Mouse (Mus musculus) limb, embryonic 14.5 days (tissue): Measurements from ENCODE around the gene Mycl. TPM values are rescaled to one million over a fixed set of nuclear protein-coding genes. Genes with fewer than 3 reads are reported as not detected.

Experiments used
- ATAC-seq: fragments of 200-750 bp; cut with Nextera tagmentation; 2 replicates; pipeline ENCODE4 v1.8.0; 2017; ENCODE audit warnings: low read depth, moderate number of reproducible peaks, moderate TSS enrichment; ENCODE audit not compliant: low FRiP score
- DNase-seq: peaks from one replicate; pipeline ENCODE4 v3.0.0-alpha.2; 2015; ENCODE audit warnings: low spot score
- H3K27ac ChIP-seq: fragments of 300-500 bp; sonication (generic); replicated peaks from 2 replicates; pipeline ENCODE4 v1.5.1; 2014; ENCODE audit warnings: low read depth, mild to moderate bottlenecking, low read length, moderate library complexity, mixed read lengths
- H3K27me3 ChIP-seq: fragments of 300-500 bp; sonication (generic); 2 replicates; pipeline ENCODE4 v1.6.1; 2014; ENCODE audit warnings: low read length, mixed read lengths; ENCODE audit not compliant: control insufficient read depth, insufficient read depth
- H3K36me3 ChIP-seq: fragments of 300-500 bp; sonication (generic); 2 replicates; pipeline ENCODE4 v1.6.1; 2014; ENCODE audit warnings: mild to moderate bottlenecking, low read length, moderate library complexity, mixed read lengths; ENCODE audit not compliant: control insufficient read depth, insufficient read depth
- H3K4me1 ChIP-seq: fragments of 300-500 bp; sonication (generic); 2 replicates; pipeline ENCODE4 v1.6.1; 2014; ENCODE audit warnings: antibody characterized with exemption, low read length, mixed read lengths; ENCODE audit not compliant: control insufficient read depth, insufficient read depth
- H3K4me2 ChIP-seq: fragments of 300-500 bp; sonication (generic); replicated peaks from 2 replicates; pipeline ENCODE4 v1.6.1; 2014; ENCODE audit warnings: low read depth, mild to moderate bottlenecking, low read length, moderate library complexity; ENCODE audit not compliant: severe bottlenecking
- H3K4me3 ChIP-seq: fragments of 300-500 bp; sonication (generic); replicated peaks from 2 replicates; pipeline ENCODE4 v1.5.1; 2014; ENCODE audit warnings: low read length
- H3K9ac ChIP-seq: fragments of 300-500 bp; sonication (generic); 2 replicates; pipeline ENCODE4 v1.6.1; 2014; ENCODE audit warnings: mild to moderate bottlenecking, low read depth, low read length, moderate library complexity; ENCODE audit not compliant: severe bottlenecking
- H3K9me3 ChIP-seq: fragments of 300-500 bp; sonication (generic); 2 replicates; pipeline ENCODE4 v1.6.1; 2016; ENCODE audit warnings: low read length; ENCODE audit not compliant: control insufficient read depth
- POLR2A ChIP-seq: fragments of 200-500 bp; IDR thresholded peaks from 2 replicates; pipeline ENCODE4 v1.8.0; 2012; ENCODE audit warnings: inconsistent platforms, mild to moderate bottlenecking, moderate library complexity, borderline replicate concordance; ENCODE audit not compliant: insufficient read depth, insufficient read length; ENCODE audit errors: extremely low read depth
- WGBS: fragments of 180-500 bp; shearing (Covaris S2); extraction: QIAGEN DNeasy Blood & Tissue Kit; methylation state at CpG from one replicate; pipeline ENCODE4 v1.1.7; 2014; 5-methylcytosine and 5-hydroxymethylcytosine counted together
- polyA plus RNA-seq, 2 experiments: library from polyadenylated mRNA; depleted of rRNA in 1 of 2; stranded (reverse) in 1 of 2; unstranded in 1 of 2; fragments of >200 nt; fragmentation: Nextera tagmentation in 1 of 2; extraction: Ambion mirVana in 1 of 2; gene quantifications; 2 replicates each; pipeline versions ENCODE4 v1.2.1 to v1.2.3; 2012 to 2014

Mycl gene
- polyA plus RNA-seq, 2 experiments = 24.6 to 39.2 TPM

- DNase-seq = peak; percentile 66
- no peaks in the 10 kb centered on the region for H3K27me3 ChIP-seq
- H3K4me3 ChIP-seq = peak overlapping the region; percentile 79
- no peaks in the 10 kb centered on the region for H3K9me3 ChIP-seq
- H3K36me3 ChIP-seq = peaks cover 18% of the 10 kb centered on the region
- ATAC-seq = peak; percentile 10
- H3K4me2 ChIP-seq = peak overlapping the region; percentile 97
- no peak for TF ChIP-seq POLR2A
- WGBS = 2% methylated on average over 37 of the region's 47 CpGs
- H3K4me1 ChIP-seq = peaks cover 13% of the 10 kb centered on the region
- peak overlapping the region; percentile 75 for H3K27ac ChIP-seq
- peak overlapping the region; percentile 82 for H3K9ac ChIP-seq
These were observed 1.3 kb downstream of the Mycl start for GRCm38 (mm10) chr4:122996618-122997381.

DNA sequence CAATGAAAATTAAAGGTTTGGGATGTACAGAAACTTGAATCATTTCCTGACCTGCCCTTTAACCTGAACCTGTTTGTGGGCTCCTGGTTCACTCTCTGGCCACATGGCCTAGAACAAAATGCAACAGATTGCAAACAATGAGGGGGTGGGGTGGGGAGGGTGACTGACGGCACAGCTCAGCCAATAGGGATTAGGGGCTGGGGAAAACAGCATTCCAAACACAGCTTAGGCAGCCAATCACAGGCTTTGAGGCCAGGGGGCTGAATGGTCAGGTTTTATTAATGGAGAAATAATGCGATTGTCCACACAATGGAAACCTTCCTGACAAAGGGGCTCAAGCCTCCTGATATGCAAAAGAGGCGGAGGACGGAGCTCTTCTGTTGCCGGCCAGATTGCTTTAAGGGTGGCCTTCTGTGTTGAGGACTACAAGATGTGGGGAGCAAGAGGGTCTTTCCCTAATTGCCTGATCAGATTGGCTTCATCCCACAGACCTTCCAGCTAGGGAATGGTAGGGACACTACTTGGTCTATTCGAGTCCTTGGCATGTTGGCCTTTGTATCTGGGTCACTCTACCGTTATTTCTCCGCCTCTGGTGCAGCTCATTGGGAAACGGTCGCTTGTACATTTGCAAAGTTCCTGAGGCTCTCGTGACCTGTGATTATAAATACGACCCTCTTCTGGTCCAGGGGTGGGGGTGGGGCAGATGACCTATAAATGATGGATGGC lies 3.2 kb downstream of the Mycl start:
- no peak for TF ChIP-seq POLR2A
- H3K27ac ChIP-seq = no peak overlapping the region
- WGBS = 18% methylated on average over 12 of the region's 12 CpGs
- peak; percentile 59 for DNase-seq
- H3K4me1 ChIP-seq = peaks cover 13% of the 10 kb centered on the region
- peak; percentile 47; the same call in 1 of the 2 replicates for ATAC-seq
- H3K4me2 ChIP-seq = peak overlapping the region; percentile 97
- H3K9ac ChIP-seq = 0 out of 2 replicates have a peak overlapping the region, but pooled peaks have one; percentile 12
- peaks cover 20% of the 10 kb centered on the region for H3K36me3 ChIP-seq
- no peaks in the 10 kb centered on the region for H3K27me3 ChIP-seq
- peak overlapping the region; percentile 79 for H3K4me3 ChIP-seq
- no peaks in the 10 kb centered on the region for H3K9me3 ChIP-seq

DNA sequence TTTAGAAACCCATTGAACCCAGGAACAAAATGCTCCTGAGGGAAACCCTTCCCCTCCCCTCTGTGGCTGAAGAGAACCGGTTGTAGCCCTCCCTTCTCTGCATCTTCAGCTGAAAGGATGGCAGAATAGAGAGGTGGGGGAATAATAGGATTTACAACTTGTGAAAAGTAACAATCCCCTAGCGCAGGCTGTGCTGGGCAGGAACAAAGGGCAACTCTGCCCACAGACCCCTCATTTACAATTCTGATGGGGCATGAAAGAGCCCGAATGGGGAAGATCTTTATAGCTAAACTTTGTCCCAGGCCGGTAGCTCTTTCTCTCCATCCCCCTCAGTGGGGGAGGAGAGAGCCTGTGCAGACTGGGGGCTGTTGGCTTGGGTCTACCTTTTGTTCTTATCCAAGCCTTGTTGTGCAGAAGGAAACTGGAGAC lies 3.8 kb downstream of the Mycl start:
- no peaks in the 10 kb centered on the region for H3K9me3 ChIP-seq
- ATAC-seq = no peak
- H3K27me3 ChIP-seq = no peaks in the 10 kb centered on the region
- H3K36me3 ChIP-seq = peaks cover 20% of the 10 kb centered on the region
- H3K4me3 ChIP-seq = peak overlapping the region; percentile 79; the same call in 1 of the 2 replicates
- TF ChIP-seq POLR2A = no peak
- H3K9ac ChIP-seq = 0 out of 2 replicates have a peak overlapping the region, but pooled peaks have one; percentile 12
- 16% methylated on average over 4 of the region's 4 CpGs for WGBS
- DNase-seq = no peak
- no peak overlapping the region for H3K27ac ChIP-seq
- H3K4me2 ChIP-seq = peak overlapping the region; percentile 97
- H3K4me1 ChIP-seq = peaks cover 13% of the 10 kb centered on the region

GRCm38 (mm10) chr4:123000130-123000529 lies 4.7 kb downstream of the Mycl start:
- peaks cover 18% of the 10 kb centered on the region for H3K4me1 ChIP-seq
- H3K9ac ChIP-seq = no peak overlapping the region
- no peak for DNase-seq
- no peak overlapping the region for H3K4me2 ChIP-seq
- H3K4me3 ChIP-seq = no peak overlapping the region
- no peaks in the 10 kb centered on the region for H3K9me3 ChIP-seq
- H3K27ac ChIP-seq = no peak overlapping the region
- peaks cover 20% of the 10 kb centered on the region for H3K36me3 ChIP-seq
- TF ChIP-seq POLR2A = no peak
- H3K27me3 ChIP-seq = no peaks in the 10 kb centered on the region
- 72% methylated on average over 14 of the region's 14 CpGs for WGBS
- no peak for ATAC-seq

- no peak overlapping the region for H3K27ac ChIP-seq
- 63% methylated on average over 17 of the region's 17 CpGs for WGBS
These were observed 5.3 kb downstream of the Mycl start for GRCm38 (mm10) chr4:123000617-123001342.

More at GRCm38 (mm10) chr4:123000617-123001342, 5.3 kb downstream of the Mycl start:
- peaks cover 20% of the 10 kb centered on the region for H3K36me3 ChIP-seq
- peaks cover 21% of the 10 kb centered on the region for H3K4me1 ChIP-seq
- no peaks in the 10 kb centered on the region for H3K27me3 ChIP-seq
- DNase-seq (peak; percentile 44), ATAC-seq (peak; percentile 34)
- H3K4me2 ChIP-seq = no peak overlapping the region
- TF ChIP-seq POLR2A = no peak
- no peak overlapping the region for H3K9ac ChIP-seq
- H3K9me3 ChIP-seq = no peaks in the 10 kb centered on the region
- no peak overlapping the region for H3K4me3 ChIP-seq
